Mouse (Mus musculus) liver, embryonic 11.5 days (tissue): ENCODE measurements around the gene Gpr149. TPM values are rescaled to one million over a fixed set of nuclear protein-coding genes. Genes with fewer than 3 reads are reported as not detected.

ENCODE experiments used
- ATAC-seq: fragments of 200-750 bp; cut with Nextera tagmentation; replicated peaks from 2 replicates; pipeline ENCODE4 v1.8.0; 2017; ENCODE audit warnings: moderate number of reproducible peaks, mild to moderate bottlenecking, moderate TSS enrichment, moderate library complexity; ENCODE audit not compliant: low FRiP score
- DNase-seq: peaks from one replicate; pipeline ENCODE4 v3.0.0-alpha.2; 2017; ENCODE audit warnings: low spot score
- H3K27ac ChIP-seq: fragments of 300-500 bp; sonication (generic); 2 replicates; pipeline ENCODE4 v1.5.1; 2014; ENCODE audit warnings: mild to moderate bottlenecking, low read depth, low read length, control low read depth
- H3K27me3 ChIP-seq: fragments of 300-500 bp; sonication (generic); replicated peaks from 2 replicates; pipeline ENCODE4 v1.6.1; 2014; ENCODE audit warnings: low read length, mixed read lengths; ENCODE audit not compliant: control insufficient read depth, insufficient read depth
- H3K36me3 ChIP-seq: fragments of 300-500 bp; sonication (generic); 2 replicates; pipeline ENCODE4 v1.6.1; 2014; ENCODE audit warnings: mild to moderate bottlenecking, low read length, moderate library complexity, mixed read lengths; ENCODE audit not compliant: control insufficient read depth, insufficient read depth
- H3K4me1 ChIP-seq: fragments of 300-500 bp; sonication (generic); replicated peaks from 2 replicates; pipeline ENCODE4 v1.6.1; 2014; ENCODE audit warnings: low read length, mixed read lengths; ENCODE audit not compliant: control insufficient read depth, insufficient read depth
- H3K4me2 ChIP-seq: fragments of 300-500 bp; sonication (generic); 2 replicates; pipeline ENCODE4 v1.6.1; 2014; ENCODE audit warnings: mild to moderate bottlenecking, control low read depth, moderate library complexity
- H3K4me3 ChIP-seq: fragments of 300-500 bp; sonication (generic); 2 replicates; pipeline ENCODE4 v1.5.1; 2014; ENCODE audit warnings: low read depth, low read length, control low read depth
- H3K9ac ChIP-seq: fragments of 300-500 bp; sonication (generic); 2 replicates; pipeline ENCODE4 v1.6.1; 2014; ENCODE audit warnings: low read depth, low read length, control low read depth
- H3K9me3 ChIP-seq: fragments of 300-500 bp; sonication (generic); 2 replicates; pipeline ENCODE4 v1.6.1; 2016; ENCODE audit warnings: low read length, inconsistent platforms, mixed read lengths; ENCODE audit not compliant: control insufficient read depth
- WGBS: fragments of 180-500 bp; shearing (Covaris S2); extraction: QIAGEN DNeasy Blood & Tissue Kit; methylation state at CpG from one replicate; pipeline ENCODE4 v1.1.7; 2014; 5-methylcytosine and 5-hydroxymethylcytosine counted together
- polyA plus RNA-seq: library from polyadenylated mRNA; unstranded; fragments of >200 nt; fragmentation: Nextera tagmentation; extraction: Ambion mirVana; gene quantifications from 2 replicates; pipeline ENCODE4 v1.2.1, GENCODE M21; 2014

The Gpr149 gene
- polyA plus RNA-seq: not detected in 2 replicates

- WGBS: 81% methylated on average over 1 of the region's 1 CpGs
- peaks cover 5% of the 10 kb centered on the region for H3K27me3 ChIP-seq
- H3K27ac ChIP-seq: no peak within 1 kb of the TSS
- H3K9me3 ChIP-seq: no peaks in the 10 kb centered on the region
- ATAC-seq (no peak), DNase-seq (no peak)
- no peak within 1 kb of the TSS for H3K4me3 ChIP-seq
- H3K4me1 ChIP-seq: no peaks in the 10 kb centered on the region
- no peak within 1 kb of the TSS for H3K9ac ChIP-seq
- H3K36me3 ChIP-seq: no peaks in the 10 kb centered on the region
- H3K4me2 ChIP-seq: peak within 1 kb of the TSS; percentile 63
Observed at GRCm38 (mm10) chr3:62604973-62605372, at the start of gene Gpr149. Gene Gpr149, minus strand, starts transcription at chr3:62605140.

GRCm38 (mm10) chr3:62650551-62650950 lies 45.6 kb upstream of the Gpr149 start:
- Histone ChIP-seq H3K9me3 (no peaks in the 10 kb centered on the region), H3K27me3 (no peaks in the 10 kb centered on the region), H3K4me3 (no peak overlapping the region), H3K9ac (no peak overlapping the region), H3K4me1 (no peaks in the 10 kb centered on the region), H3K27ac (no peak overlapping the region), H3K36me3 (no peaks in the 10 kb centered on the region), H3K4me2 (no peak overlapping the region)
- no peak for DNase-seq
- ATAC-seq: no peak
- 82% methylated on average over 1 of the region's 1 CpGs for WGBS

GRCm38 (mm10) chr3:62610861-62611260 lies 5.9 kb upstream of the Gpr149 start:
- Histone ChIP-seq H3K36me3 (no peaks in the 10 kb centered on the region), H3K27me3 (no peaks in the 10 kb centered on the region), H3K4me3 (no peak overlapping the region), H3K4me1 (no peaks in the 10 kb centered on the region), H3K9me3 (no peaks in the 10 kb centered on the region), H3K4me2 (no peak overlapping the region), H3K27ac (no peak overlapping the region), H3K9ac (no peak overlapping the region)
- ATAC-seq (no peak), DNase-seq (no peak)
- 60% methylated on average over 3 of the region's 3 CpGs for WGBS

- Histone ChIP-seq H3K36me3 (no peaks in the 10 kb centered on the region), H3K4me2 (no peak overlapping the region), H3K4me1 (no peaks in the 10 kb centered on the region), H3K4me3 (no peak overlapping the region), H3K9ac (no peak overlapping the region), H3K27ac (no peak overlapping the region), H3K27me3 (peaks cover 5% of the 10 kb centered on the region), H3K9me3 (no peaks in the 10 kb centered on the region)
- ATAC-seq (no peak), DNase-seq (no peak)
- WGBS: 76% methylated on average over 2 of the region's 2 CpGs
Observed at GRCm38 (mm10) chr3:62605931-62606330, 991 bp upstream of the Gpr149 start.

- WGBS: 16% methylated on average over 10 of the region's 10 CpGs
- Histone ChIP-seq H3K4me3 (peak overlapping the region; percentile 26; the same call in 1 of the 2 replicates), H3K27me3 (peaks cover 5% of the 10 kb centered on the region), H3K4me2 (peak overlapping the region; percentile 63), H3K9ac (no peak overlapping the region), H3K36me3 (no peaks in the 10 kb centered on the region), H3K27ac (no peak overlapping the region), H3K4me1 (no peaks in the 10 kb centered on the region), H3K9me3 (no peaks in the 10 kb centered on the region)
- ATAC-seq (no peak), DNase-seq (no peak)
Observed at GRCm38 (mm10) chr3:62604047-62604391, 921 bp downstream of the Gpr149 start.

GRCm38 (mm10) chr3:62603231-62604046 lies 1.5 kb downstream of the Gpr149 start:
- Histone ChIP-seq H3K9ac (no peak overlapping the region), H3K4me3 (peak overlapping the region; percentile 26; the same call in 1 of the 2 replicates), H3K4me2 (peak overlapping the region; percentile 63), H3K36me3 (no peaks in the 10 kb centered on the region), H3K27me3 (peaks cover 5% of the 10 kb centered on the region), H3K9me3 (no peaks in the 10 kb centered on the region), H3K4me1 (no peaks in the 10 kb centered on the region), H3K27ac (no peak overlapping the region)
- no peak for ATAC-seq
- DNase-seq: peak; percentile 34
- 2% methylated on average over 40 of the region's 40 CpGs for WGBS

GRCm38 (mm10) chr3:62602466-62602865 lies 2.5 kb downstream of the Gpr149 start:
- WGBS: 68% methylated on average over 9 of the region's 9 CpGs
- no peaks in the 10 kb centered on the region for H3K9me3 ChIP-seq
- H3K36me3 ChIP-seq: no peaks in the 10 kb centered on the region
- no peak overlapping the region for H3K4me3 ChIP-seq
- H3K4me2 ChIP-seq: no peak overlapping the region
- no peaks in the 10 kb centered on the region for H3K4me1 ChIP-seq
- DNase-seq: no peak
- peaks cover 5% of the 10 kb centered on the region for H3K27me3 ChIP-seq
- H3K9ac ChIP-seq: no peak overlapping the region
- H3K27ac ChIP-seq: no peak overlapping the region
- ATAC-seq: no peak

GRCm38 (mm10) chr3:62594842-62595241 lies 10.1 kb downstream of the Gpr149 start:
- H3K27me3 ChIP-seq: no peaks in the 10 kb centered on the region
- H3K36me3 ChIP-seq: no peaks in the 10 kb centered on the region
- WGBS: 17% methylated on average over 7 of the region's 7 CpGs
- H3K9me3 ChIP-seq: no peaks in the 10 kb centered on the region
- DNase-seq (peak; percentile 40), ATAC-seq (no peak)
- H3K9ac ChIP-seq: no peak overlapping the region
- no peak overlapping the region for H3K4me2 ChIP-seq
- no peak overlapping the region for H3K27ac ChIP-seq
- H3K4me3 ChIP-seq: no peak overlapping the region
- H3K4me1 ChIP-seq: no peaks in the 10 kb centered on the region

- Histone ChIP-seq H3K4me1 (no peaks in the 10 kb centered on the region), H3K9ac (no peak overlapping the region), H3K9me3 (no peaks in the 10 kb centered on the region), H3K36me3 (no peaks in the 10 kb centered on the region), H3K27me3 (no peaks in the 10 kb centered on the region), H3K27ac (no peak overlapping the region), H3K4me3 (no peak overlapping the region), H3K4me2 (no peak overlapping the region)
- DNase-seq: no peak
- no peak for ATAC-seq
- WGBS: 84% methylated on average over 1 of the region's 1 CpGs
Observed at GRCm38 (mm10) chr3:62585072-62585471, 19.9 kb downstream of the Gpr149 start.
